Mouse (Mus musculus) adrenal gland, postnatal 14 days (tissue): ENCODE results near the gene Tmem88. TPM values are rescaled to one million over a fixed set of nuclear protein-coding genes. Genes with fewer than 3 reads are reported as not detected.

ENCODE experiments used
- DNase-seq: peaks from one replicate; pipeline ENCODE4 v3.0.0; 2021; ENCODE audit warnings: mixed read lengths
- total RNA-seq: library from RNA; stranded (reverse); gene quantifications from 2 replicates; pipeline ENCODE4 v1.2.3, GENCODE M21; 2021

Gene Tmem88
- total RNA-seq, 1 experiment from 2014 or later = 30.2 TPM

DNA sequence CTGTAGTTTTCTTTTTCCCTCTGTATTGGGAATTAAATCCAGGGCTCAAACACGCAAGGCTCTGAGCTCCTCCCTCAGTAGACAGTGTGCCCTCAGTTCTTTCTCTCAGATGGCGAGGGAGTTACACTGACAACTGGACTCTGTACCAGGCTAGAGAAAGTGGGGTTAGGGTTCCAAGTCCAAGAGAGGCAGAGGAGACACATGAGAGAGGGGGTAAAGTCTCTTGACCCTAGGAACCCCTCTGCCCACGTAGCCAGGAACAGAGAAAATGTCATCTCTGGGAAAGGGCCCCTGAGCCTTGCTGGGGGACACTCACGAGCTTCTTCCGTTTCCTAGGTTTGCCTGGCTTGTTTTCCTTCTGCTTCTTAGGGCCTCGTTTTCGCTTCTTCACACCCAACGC, 33.7 kb downstream of the Tmem88 start:
- DNase-seq = no peak

DNA sequence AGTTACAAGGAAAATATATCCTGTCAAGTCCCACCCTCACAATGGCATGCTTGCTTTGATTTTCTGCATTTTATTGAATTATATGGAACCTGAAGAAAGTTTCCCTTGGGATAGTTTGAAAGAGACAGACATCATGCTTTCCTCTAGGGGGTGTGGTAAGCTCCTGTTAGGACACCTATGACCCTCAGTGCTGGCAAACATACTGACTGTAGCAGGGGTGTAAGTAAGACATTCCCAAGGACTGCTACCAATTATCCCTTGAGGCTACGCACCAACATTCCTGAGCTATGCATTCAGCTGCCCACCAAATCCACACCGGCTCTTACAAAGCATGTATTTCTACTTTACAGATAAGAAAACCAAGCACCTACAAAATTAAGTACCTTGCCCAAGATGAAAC, 35.6 kb downstream of the Tmem88 start:
- no peak for DNase-seq

DNA sequence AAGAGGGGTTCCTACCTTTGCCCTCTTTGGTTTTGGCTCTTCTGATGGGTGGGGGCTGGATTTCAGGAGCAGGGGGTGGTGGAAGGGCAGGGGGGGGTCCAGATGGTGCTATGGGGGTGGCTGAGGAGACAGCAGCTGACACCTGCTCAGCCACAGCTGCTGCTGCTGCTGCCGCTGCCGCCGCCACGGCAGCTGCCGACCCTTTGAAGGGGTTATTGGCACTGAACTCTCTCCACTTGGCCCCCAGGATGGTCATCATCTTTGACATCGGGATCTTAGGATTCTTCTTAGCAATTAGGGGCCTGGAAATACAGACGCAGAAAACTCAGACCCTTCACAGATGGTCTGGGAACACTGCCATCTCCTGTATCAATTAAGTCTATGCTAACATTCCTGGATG, 36.0 kb downstream of the Tmem88 start:
- DNase-seq = no peak

DNA sequence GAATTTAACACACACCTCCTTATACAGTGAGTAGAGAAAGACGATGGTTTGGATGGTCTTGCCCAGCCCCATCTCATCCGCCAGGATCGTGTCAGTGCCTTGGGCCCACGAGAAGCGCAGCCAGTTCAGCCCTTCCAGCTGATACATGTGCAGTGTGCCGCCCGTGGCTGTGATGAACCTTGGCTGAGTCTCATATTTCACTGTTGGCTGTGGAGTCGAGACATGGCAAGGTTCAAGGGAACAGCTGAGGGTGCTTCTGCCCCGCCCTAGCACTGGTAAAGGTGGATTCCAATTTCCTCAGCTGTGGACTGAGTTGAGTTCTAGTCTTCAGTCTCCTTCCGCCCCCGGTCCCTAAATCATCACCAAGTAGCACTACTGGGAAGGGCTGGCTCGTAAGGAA, 40.3 kb downstream of the Tmem88 start:
- DNase-seq = no peak

DNA sequence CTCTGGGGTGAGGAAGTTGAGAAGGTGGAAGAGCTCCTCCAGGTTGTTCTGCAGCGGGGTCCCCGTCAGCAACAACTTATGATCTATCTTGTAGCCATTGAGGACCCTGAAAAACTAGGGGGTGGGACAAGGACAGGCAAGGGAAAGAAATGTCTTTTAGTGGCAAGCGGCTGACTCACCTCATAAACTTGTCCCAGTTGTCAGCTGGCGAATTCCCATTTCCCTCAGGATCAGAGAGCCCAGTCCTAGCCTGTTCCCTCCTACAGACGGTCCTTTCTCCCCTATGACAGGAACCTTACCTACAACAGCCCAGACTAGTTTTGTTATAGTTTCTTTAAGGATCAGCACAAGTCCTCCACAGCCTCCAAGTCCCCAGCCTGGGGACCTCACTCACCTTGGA, 41.5 kb downstream of the Tmem88 start:
- no peak for DNase-seq

Other genes with a start within 250 kb of the Tmem88 start
- gene Alox12b, start 241.2 kb downstream of the Tmem88 start, total RNA-seq = not detected in 2 replicates
- 0.19 TPM in 1 of 2 replicates, not detected in the other for gene Alox8, start 200.4 kb downstream of the Tmem88 start, total RNA-seq
- not detected in 2 replicates for gene Gucy2e, start 161.2 kb downstream of the Tmem88 start, total RNA-seq
- 9.0 and 10.7 TPM in 2 replicates for gene Cntrob, start 74.5 kb downstream of the Tmem88 start, total RNA-seq
- gene Trappc1, start 74.3 kb downstream of the Tmem88 start, total RNA-seq = 82.9 and 83.2 TPM in 2 replicates
- gene Kcnab3, start 72.0 kb downstream of the Tmem88 start, total RNA-seq = 6.6 and 6.9 TPM in 2 replicates
- gene Rnf227, start 57.8 kb downstream of the Tmem88 start, total RNA-seq = 4.1 and 5.4 TPM in 2 replicates
- 109 and 118 TPM in 2 replicates for gene Chd3, start 28.8 kb downstream of the Tmem88 start, total RNA-seq
- gene Naa38, start 2.7 kb downstream of the Tmem88 start, total RNA-seq = 124 and 137 TPM in 2 replicates
- 34.2 and 42.6 TPM in 2 replicates for gene Cyb5d1, start 2.6 kb downstream of the Tmem88 start, total RNA-seq
- 53.7 and 61.3 TPM in 2 replicates for gene Kdm6b, start 15.4 kb upstream of the Tmem88 start, total RNA-seq
- gene Dnah2, start 150.9 kb upstream of the Tmem88 start, total RNA-seq = 0.22 and 0.49 TPM in 2 replicates
- gene Efnb3, start 162.0 kb upstream of the Tmem88 start, total RNA-seq = 1.5 and 2.0 TPM in 2 replicates
- 9.2 and 10.1 TPM in 2 replicates for gene Wrap53, start 182.0 kb upstream of the Tmem88 start, total RNA-seq
- gene Trp53, start 182.1 kb upstream of the Tmem88 start, total RNA-seq = 66.4 and 78.4 TPM in 2 replicates
- 37.4 and 39.7 TPM in 2 replicates for gene Atp1b2, start 207.7 kb upstream of the Tmem88 start, total RNA-seq
- not detected in 2 replicates for gene Shbg, start 219.7 kb upstream of the Tmem88 start, total RNA-seq
- gene Sat2, start 223.8 kb upstream of the Tmem88 start, total RNA-seq = 7.9 and 8.2 TPM in 2 replicates
- gene Fxr2, start 234.8 kb upstream of the Tmem88 start, total RNA-seq = 75.5 and 84.3 TPM in 2 replicates